Mouse (Mus musculus) embryonic facial prominence, embryonic 15.5 days (tissue): ENCODE results near the gene Pdxk. TPM values are rescaled to one million over a fixed set of nuclear protein-coding genes. Genes with fewer than 3 reads are reported as not detected.
"Not testable (repeated sequence)": the region's sequence is repeated elsewhere in the genome, so short reads cannot be mapped to it uniquely, and the experiment has no call there.

Experiments
- ATAC-seq: fragments of 200-750 bp; cut with Nextera tagmentation; 2 replicates; pipeline ENCODE4 v1.8.0; 2017; ENCODE audit warnings: low read depth, moderate TSS enrichment; ENCODE audit not compliant: insufficient number of reproducible peaks, low FRiP score, low TSS enrichment
- H3K27ac ChIP-seq: fragments of 300-500 bp; sonication (generic); replicated peaks from 2 replicates; pipeline ENCODE4 v1.5.1; 2015; ENCODE audit warnings: mild to moderate bottlenecking, inconsistent platforms
- H3K27me3 ChIP-seq: fragments of 300-500 bp; sonication (generic); 2 replicates; pipeline ENCODE4 v1.6.1; 2015; ENCODE audit warnings: inconsistent platforms
- H3K36me3 ChIP-seq: fragments of 300-500 bp; sonication (generic); 2 replicates; pipeline ENCODE4 v1.6.1; 2015; ENCODE audit warnings: mild to moderate bottlenecking, inconsistent platforms
- H3K4me1 ChIP-seq: fragments of 300-500 bp; sonication (generic); 2 replicates; pipeline ENCODE4 v1.6.1; 2015; ENCODE audit warnings: inconsistent platforms
- H3K4me2 ChIP-seq: fragments of 300-500 bp; sonication (generic); replicated peaks from 2 replicates; pipeline ENCODE4 v1.6.1; 2015; ENCODE audit warnings: mild to moderate bottlenecking, inconsistent platforms
- H3K4me3 ChIP-seq: fragments of 300-500 bp; sonication (generic); replicated peaks from 2 replicates; pipeline ENCODE4 v1.5.1; 2015; ENCODE audit warnings: mild to moderate bottlenecking, inconsistent platforms
- H3K9ac ChIP-seq: fragments of 300-500 bp; sonication (generic); 2 replicates; pipeline ENCODE4 v1.6.1; 2015; ENCODE audit warnings: inconsistent platforms
- H3K9me3 ChIP-seq: fragments of 300-500 bp; sonication (generic); replicated peaks from 2 replicates; pipeline ENCODE4 v1.6.1; 2016; ENCODE audit warnings: inconsistent platforms
- WGBS: fragments of 180-500 bp; shearing (Covaris S2); methylation state at CpG from one replicate; pipeline ENCODE4 v1.1.7; 2015; 5-methylcytosine and 5-hydroxymethylcytosine counted together
- polyA plus RNA-seq: library from polyadenylated mRNA; unstranded; fragments of >200 nt; fragmentation: Nextera tagmentation; extraction: Ambion mirVana; gene quantifications from 2 replicates; pipeline ENCODE4 v1.2.1, GENCODE M21; 2015

Pdxk gene
- polyA plus RNA-seq, 1 experiment from 2014 or later = 14.1 TPM

DNA sequence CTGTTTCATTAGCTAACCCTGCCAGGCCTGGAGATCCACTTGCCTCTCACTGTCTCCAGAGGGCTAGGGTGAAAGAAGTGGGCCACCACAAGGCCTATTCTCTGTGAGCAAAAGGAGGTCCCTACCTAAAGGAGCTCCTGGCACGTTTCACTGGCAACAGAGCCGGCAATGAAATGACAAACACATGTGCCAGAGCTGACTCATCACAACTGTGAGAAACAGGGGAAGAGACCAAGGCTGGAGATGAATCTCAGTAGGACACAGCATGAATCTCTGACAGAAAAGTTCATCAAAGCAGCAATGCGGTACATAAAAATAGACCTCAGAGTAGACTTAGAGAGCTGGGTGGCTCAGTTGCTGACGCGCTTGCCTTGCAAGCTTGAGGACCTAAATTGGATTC, 46.9 kb downstream of the Pdxk start:
- Histone ChIP-seq H3K36me3 (no peaks in the 10 kb centered on the region), H3K4me1 (peaks cover 4% of the 10 kb centered on the region; the same call in 1 of the 2 replicates), H3K4me3 (no peak overlapping the region), H3K9me3 (no peaks in the 10 kb centered on the region), H3K4me2 (no peak overlapping the region), H3K27ac (0 out of 2 replicates have a peak overlapping the region, but pooled peaks have one; percentile 2), H3K27me3 (no peaks in the 10 kb centered on the region), H3K9ac (no peak overlapping the region)
- ATAC-seq = no peak
- WGBS = 41% methylated on average over 5 of the region's 5 CpGs

DNA sequence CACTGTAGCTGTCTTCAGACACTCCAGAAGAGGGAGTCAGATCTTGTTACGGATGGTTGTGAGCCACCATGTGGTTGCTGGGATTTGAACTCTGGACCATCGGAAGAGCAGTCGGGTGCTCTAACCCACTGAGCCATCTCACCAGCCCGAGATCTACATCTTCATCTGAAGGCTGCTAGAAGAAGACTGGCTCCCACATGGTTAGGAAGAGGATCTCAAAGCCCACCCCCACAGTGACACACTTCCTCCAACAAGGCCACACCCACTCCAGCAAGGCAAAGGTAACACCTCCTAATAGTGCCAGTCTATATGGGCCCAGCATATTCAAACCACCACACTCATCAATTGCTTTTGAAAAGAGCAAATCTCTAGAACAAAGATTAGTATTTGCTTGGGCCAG, 49.8 kb downstream of the Pdxk start:
- H3K4me2 ChIP-seq, H3K4me3 ChIP-seq, H3K36me3 ChIP-seq, H3K9ac ChIP-seq, H3K9me3 ChIP-seq, ATAC-seq, H3K27me3 ChIP-seq, H3K27ac ChIP-seq: not testable (repeated sequence)
- peaks cover 13% of the 10 kb centered on the region for H3K4me1 ChIP-seq
- WGBS = 84% methylated on average over 4 of the region's 4 CpGs

DNA sequence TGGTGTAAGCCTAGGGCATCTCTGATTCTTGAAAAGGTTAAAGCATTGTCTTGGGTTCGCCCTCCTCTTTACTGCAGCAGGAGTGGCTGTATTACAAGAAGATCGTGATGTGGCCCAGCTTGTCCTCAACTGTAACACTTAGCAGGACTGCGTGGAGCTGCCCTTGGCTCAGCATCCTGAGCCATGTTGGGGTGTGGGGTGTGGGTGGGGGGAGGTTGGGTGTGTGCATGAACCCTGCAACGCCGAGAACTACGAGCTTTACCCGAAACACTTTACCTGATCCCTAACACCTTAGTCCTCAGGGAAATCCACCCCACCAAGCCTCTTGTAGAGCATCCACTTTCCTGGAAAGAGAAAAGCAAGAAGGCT, 51.6 kb downstream of the Pdxk start:
- peak overlapping the region; percentile 89 for H3K4me3 ChIP-seq
- H3K9ac ChIP-seq = peak overlapping the region; percentile 80; the same call in 1 of the 2 replicates
- no peak for ATAC-seq
- peaks cover 28% of the 10 kb centered on the region for H3K36me3 ChIP-seq
- peak overlapping the region; percentile 91; the same call in 1 of the 2 replicates for H3K27ac ChIP-seq
- WGBS = 36% methylated on average over 7 of the region's 7 CpGs
- H3K9me3 ChIP-seq = no peaks in the 10 kb centered on the region
- peak overlapping the region; percentile 51 for H3K4me2 ChIP-seq
- H3K27me3 ChIP-seq = no peaks in the 10 kb centered on the region
- H3K4me1 ChIP-seq = peaks cover 13% of the 10 kb centered on the region

DNA sequence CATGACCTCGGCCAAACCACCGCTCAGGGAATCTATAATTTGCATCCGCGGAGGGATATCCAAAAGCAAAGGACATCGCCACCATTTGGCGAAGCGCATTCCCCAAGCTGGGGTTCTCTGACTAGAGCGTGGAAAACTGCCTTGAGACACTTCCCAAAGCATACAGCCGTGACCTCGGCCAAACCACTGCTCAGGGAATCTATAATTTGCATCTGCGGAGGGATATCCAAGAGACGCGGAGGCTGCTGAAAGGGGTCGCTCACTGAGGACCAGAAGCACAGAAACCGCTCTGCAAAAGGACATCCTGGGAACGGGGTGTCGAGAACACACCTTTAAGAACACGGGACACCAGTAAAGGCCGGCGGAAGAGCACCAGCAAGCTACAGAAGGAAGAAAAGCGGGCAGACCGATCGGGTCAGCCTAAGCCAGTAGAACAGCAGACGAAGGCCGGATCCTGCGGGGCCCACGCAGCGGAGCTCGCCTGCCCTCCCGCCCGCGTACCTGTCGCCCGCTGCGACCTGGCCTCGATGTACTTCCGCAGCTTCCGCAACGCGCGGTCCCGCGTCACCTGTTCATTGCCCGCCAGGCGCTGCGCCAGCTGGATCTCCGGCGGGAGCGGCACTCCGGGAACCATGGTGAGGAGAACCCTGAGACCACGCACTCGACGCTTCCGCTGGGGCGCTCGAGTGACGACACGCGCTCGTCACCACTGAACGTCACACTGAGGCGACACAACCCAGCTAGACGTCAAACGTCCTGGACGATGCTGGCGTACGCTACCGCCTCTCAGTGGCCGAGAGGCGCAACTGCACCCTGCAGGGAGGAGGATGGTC, 52.2 kb downstream of the Pdxk start, which contains the start of gene Rrp1:
TSS of gene Rrp1 (minus strand) at position 725 of the 833 bp plus-strand sequence.
- peak; percentile 88 for ATAC-seq
- 0% methylated on average over 70 of the region's 70 CpGs for WGBS

DNA sequence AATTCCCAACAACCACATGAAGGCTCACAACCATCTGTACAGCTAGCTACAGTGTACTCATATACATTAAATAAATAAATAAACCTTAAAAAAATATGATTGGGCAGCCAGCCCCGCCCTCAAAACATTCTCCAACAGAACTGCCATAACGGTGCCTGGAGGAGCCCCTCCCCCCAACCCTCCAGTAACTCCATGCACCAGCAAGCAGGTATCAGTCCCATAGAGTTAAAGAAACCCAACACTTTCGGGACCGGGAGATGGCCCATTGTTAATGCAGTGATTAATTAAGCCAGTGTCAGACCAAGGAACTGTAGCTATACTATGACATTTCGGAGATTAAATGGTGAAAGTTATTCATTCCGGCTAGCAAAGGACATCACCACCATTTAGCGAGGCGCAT, 52.9 kb downstream of the Pdxk start:
- Histone ChIP-seq H3K9me3 (no peaks in the 10 kb centered on the region), H3K27ac (peak overlapping the region; percentile 91; the same call in 1 of the 2 replicates), H3K4me1 (peaks cover 13% of the 10 kb centered on the region), H3K36me3 (peaks cover 41% of the 10 kb centered on the region), H3K9ac (peak overlapping the region; percentile 80), H3K27me3 (no peaks in the 10 kb centered on the region), H3K4me3 (peak overlapping the region; percentile 89), H3K4me2 (peak overlapping the region; percentile 51)
- WGBS = 17% methylated on average over 8 of the region's 8 CpGs
- ATAC-seq = no peak

More for the DNA sequence above, 52.2 kb downstream of the Pdxk start, which contains the start of gene Rrp1:
- H3K27ac ChIP-seq = peak within 1 kb of the TSS; percentile 91
- H3K36me3 ChIP-seq = peaks cover 34% of the 10 kb centered on the region
- H3K9me3 ChIP-seq = no peaks in the 10 kb centered on the region
- peaks cover 13% of the 10 kb centered on the region for H3K4me1 ChIP-seq
- peak within 1 kb of the TSS; percentile 51 for H3K4me2 ChIP-seq
- H3K4me3 ChIP-seq = peak within 1 kb of the TSS; percentile 89
- H3K27me3 ChIP-seq = no peaks in the 10 kb centered on the region
- H3K9ac ChIP-seq = peak within 1 kb of the TSS; percentile 80

DNA sequence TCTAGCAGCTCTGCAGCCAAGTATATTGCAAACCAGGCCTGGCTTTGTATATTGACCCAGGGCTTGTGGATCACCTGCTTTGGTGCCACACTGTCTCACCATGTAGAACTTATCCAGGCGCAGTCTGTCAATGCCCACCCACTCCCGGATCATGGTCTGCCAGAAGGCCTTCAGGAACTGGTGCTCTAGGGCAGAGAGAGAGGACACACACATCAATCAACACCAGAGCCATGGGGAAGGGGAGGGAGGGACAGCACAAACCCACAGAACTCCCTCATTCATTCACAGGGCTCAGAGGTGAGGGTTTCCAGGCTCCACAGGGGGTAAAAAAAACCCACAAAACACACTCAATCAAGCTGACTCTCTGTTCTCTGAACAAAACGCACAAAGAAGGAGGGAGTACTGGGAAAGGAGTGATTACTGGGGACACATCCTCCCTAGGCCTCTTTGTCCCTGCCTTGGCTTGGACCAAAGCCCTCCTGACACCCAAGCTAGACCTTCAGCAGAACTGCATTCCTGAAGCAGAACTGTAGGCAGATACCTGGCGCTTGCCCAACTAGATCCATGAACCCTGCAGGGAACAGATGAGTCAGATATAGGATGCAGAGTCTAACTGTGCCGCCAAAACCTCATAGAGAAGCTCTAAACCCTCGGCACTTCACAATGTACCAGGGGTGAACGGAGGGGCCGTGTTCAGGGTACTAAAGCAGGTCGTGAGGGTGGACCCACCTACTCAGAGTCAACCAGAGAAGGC, 55.6 kb downstream of the Pdxk start:
- ATAC-seq = no peak
- peaks cover 65% of the 10 kb centered on the region for H3K36me3 ChIP-seq
- H3K27me3 ChIP-seq = no peaks in the 10 kb centered on the region

DNA sequence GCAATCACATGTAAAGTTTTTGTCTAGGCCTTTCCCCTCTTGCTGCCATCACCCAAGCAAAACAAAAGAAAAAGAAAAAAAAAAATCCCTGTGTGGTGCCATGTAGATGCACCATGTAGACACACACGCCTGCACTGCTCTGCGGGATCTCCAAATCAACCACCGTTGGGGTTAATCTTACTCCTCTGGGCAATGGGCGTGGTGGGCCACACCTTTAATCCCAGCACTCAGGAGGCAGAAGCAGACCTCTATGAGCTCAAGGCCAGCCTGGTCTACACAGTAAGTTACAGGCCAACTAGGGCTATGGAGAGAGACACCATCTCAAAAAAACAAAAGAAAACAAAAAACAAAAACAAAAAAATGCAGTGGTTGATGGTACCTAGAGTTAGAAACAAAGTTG, 57.6 kb downstream of the Pdxk start:
- H3K9ac ChIP-seq = no peak overlapping the region
- H3K27me3 ChIP-seq = no peaks in the 10 kb centered on the region
- H3K4me2 ChIP-seq = no peak overlapping the region
- peaks cover 9% of the 10 kb centered on the region for H3K4me1 ChIP-seq
- 71% methylated on average over 4 of the region's 4 CpGs for WGBS
- no peak overlapping the region for H3K27ac ChIP-seq
- no peak overlapping the region for H3K4me3 ChIP-seq
- no peak for ATAC-seq
- no peaks in the 10 kb centered on the region for H3K9me3 ChIP-seq
- H3K36me3 ChIP-seq = peaks cover 86% of the 10 kb centered on the region

More for the DNA sequence above, 55.6 kb downstream of the Pdxk start:
- no peak overlapping the region for H3K27ac ChIP-seq
- 84% methylated on average over 9 of the region's 9 CpGs for WGBS
- no peak overlapping the region for H3K4me2 ChIP-seq
- H3K4me1 ChIP-seq = peaks cover 13% of the 10 kb centered on the region
- no peaks in the 10 kb centered on the region for H3K9me3 ChIP-seq
- no peak overlapping the region for H3K9ac ChIP-seq
- no peak overlapping the region for H3K4me3 ChIP-seq

DNA sequence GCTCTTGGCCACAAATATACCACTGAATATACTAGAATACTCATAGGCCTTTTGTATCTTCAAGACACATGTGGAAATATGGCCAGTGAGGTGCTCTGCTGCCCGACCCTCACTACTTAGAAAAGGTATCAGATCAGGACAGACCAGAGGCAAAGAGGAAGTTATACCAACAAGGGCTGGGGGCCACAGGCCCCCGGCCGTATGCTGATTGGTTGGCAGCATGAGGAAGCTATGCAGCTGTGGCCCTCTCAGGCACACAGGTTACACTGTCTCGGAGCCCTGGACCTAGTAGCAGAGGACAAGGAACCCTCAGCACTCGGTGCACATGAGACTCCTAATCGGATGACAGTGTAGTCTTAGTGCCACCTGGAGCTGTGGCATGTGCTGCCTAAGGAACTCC, 58.6 kb downstream of the Pdxk start:
- H3K36me3 ChIP-seq = peaks cover 96% of the 10 kb centered on the region
- 88% methylated on average over 6 of the region's 6 CpGs for WGBS
- ATAC-seq = no peak

DNA sequence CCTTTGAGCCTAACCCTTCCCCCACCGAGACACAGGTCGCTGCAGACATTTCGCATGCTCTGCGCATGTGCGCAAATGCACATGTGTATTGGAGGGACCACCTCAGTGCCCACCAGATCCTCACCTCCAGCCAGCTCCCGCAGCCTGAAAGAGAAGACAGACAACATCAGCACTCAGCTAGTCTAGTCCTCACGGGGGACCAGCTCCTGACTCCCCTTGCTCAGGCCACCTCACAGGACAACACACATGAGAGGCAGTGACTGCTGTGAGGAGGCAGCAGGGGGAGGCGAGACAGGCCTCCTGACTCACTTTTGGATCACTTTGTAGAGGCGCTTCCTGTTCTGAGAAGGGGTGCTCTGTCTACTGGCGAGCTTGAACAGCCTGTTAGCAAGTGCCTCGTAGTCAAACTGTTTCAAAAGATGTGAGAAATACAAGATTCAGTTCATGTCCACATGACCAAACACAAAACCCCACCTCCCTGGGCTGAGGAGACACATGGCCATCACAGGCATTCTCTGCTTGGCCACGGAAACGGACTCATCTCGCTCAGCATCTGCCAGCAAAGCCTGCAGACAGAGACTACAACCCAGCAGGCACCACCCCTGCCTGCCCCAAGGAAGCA, 62.4 kb downstream of the Pdxk start:
- no peak overlapping the region for H3K27ac ChIP-seq
- no peaks in the 10 kb centered on the region for H3K9me3 ChIP-seq
- 92% methylated on average over 14 of the region's 14 CpGs for WGBS
- H3K4me2 ChIP-seq = no peak overlapping the region
- H3K36me3 ChIP-seq = peaks cover 81% of the 10 kb centered on the region
- H3K4me3 ChIP-seq = no peak overlapping the region
- no peak overlapping the region for H3K9ac ChIP-seq
- no peak for ATAC-seq
- no peaks in the 10 kb centered on the region for H3K27me3 ChIP-seq
- H3K4me1 ChIP-seq = 0 out of 2 replicates have a peak, but pooled peaks cover 7% of the 10 kb centered on the region

More for the DNA sequence above, 58.6 kb downstream of the Pdxk start:
- Histone ChIP-seq H3K27ac (no peak overlapping the region), H3K4me2 (no peak overlapping the region), H3K4me3 (no peak overlapping the region), H3K9me3 (no peaks in the 10 kb centered on the region), H3K9ac (no peak overlapping the region), H3K4me1 (peaks cover under 1% of the 10 kb centered on the region; the same call in 1 of the 2 replicates), H3K27me3 (no peaks in the 10 kb centered on the region)

DNA sequence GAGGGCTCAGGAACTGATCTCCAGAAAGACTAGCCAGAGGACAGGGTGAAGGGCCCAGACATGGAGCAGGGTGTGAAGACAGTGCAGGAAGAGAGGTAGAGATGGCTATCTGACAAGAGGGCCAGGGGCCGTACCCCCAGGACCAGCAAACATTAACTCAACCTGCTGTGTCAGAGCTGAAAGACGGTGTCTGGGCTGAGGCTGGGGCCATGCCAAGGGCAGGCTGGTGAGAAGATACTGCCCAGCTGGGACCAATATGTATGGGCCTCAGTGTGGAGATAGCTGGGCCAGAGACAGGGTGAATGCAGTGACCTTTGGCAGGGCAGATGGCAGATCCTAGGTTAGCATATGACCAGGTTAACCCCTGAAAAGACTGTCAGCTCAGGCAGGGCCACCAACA, 63.6 kb downstream of the Pdxk start:
- WGBS = 81% methylated on average over 2 of the region's 2 CpGs
- Histone ChIP-seq H3K4me2 (no peak overlapping the region), H3K4me1 (peaks cover 11% of the 10 kb centered on the region; the same call in 1 of the 2 replicates), H3K36me3 (peaks cover 68% of the 10 kb centered on the region), H3K9me3 (no peaks in the 10 kb centered on the region), H3K9ac (no peak overlapping the region), H3K4me3 (no peak overlapping the region), H3K27me3 (no peaks in the 10 kb centered on the region), H3K27ac (no peak overlapping the region)
- ATAC-seq = no peak
